Mouse (Mus musculus) cerebellum, adult 18-20 months (tissue): ENCODE measurements around the gene Mfsd2a.
"Not testable (repeated sequence)": the region's sequence is repeated elsewhere in the genome, so short reads cannot be mapped to it uniquely, and the experiment has no call there.

Experiments used
- DNase-seq, 2 experiments: peaks; one replicate each; pipeline ENCODE4 v3.0.0; 2021

Gene Mfsd2a

GRCm38 (mm10) chr4:122961100-122961567 lies at the start of gene Mfsd2a:
TSS of gene Mfsd2a (minus strand) at chr4:122961188.
- DNase-seq: peak; percentile 25 to 40

- DNase-seq: no peak
These were observed 44.3 kb upstream of the Mfsd2a start for GRCm38 (mm10) chr4:123005054-123005966.

GRCm38 (mm10) chr4:123000617-123001342 lies 39.8 kb upstream of the Mfsd2a start:
- DNase-seq: no peak

- no peak for DNase-seq
These were observed 39.1 kb upstream of the Mfsd2a start for GRCm38 (mm10) chr4:123000130-123000529.

GRCm38 (mm10) chr4:122999263-122999691 lies 38.3 kb upstream of the Mfsd2a start:
- DNase-seq: no peak

- DNase-seq: peak in 1 of 2 experiments; percentile 16
These were observed 37.7 kb upstream of the Mfsd2a start for GRCm38 (mm10) chr4:122998537-122999262.

- DNase-seq: peak in 1 of 2 experiments; percentile 32
These were observed 35.8 kb upstream of the Mfsd2a start for GRCm38 (mm10) chr4:122996618-122997381.

GRCm38 (mm10) chr4:122996221-122996617 lies 35.2 kb upstream of the Mfsd2a start:
- DNase-seq: peak; percentile 14 to 41

- DNase-seq: peak; percentile 89 to 92
These were observed 34.6 kb upstream of the Mfsd2a start, which contains the start of gene Mycl for GRCm38 (mm10) chr4:122995404-122996220. TSS of gene Mycl (plus strand) at chr4:122995652.

- DNase-seq: no peak
These were observed 31.3 kb upstream of the Mfsd2a start for GRCm38 (mm10) chr4:122992276-122992675.

- DNase-seq: no peak
These were observed 30.2 kb upstream of the Mfsd2a start for GRCm38 (mm10) chr4:122991177-122991576.

- not testable (repeated sequence) for DNase-seq
These were observed 27.0 kb upstream of the Mfsd2a start for GRCm38 (mm10) chr4:122988004-122988403.

GRCm38 (mm10) chr4:122987421-122987820 lies 26.4 kb upstream of the Mfsd2a start:
- DNase-seq: no peak

- DNase-seq: peak; percentile 25 to 42
These were observed 24.1 kb upstream of the Mfsd2a start for GRCm38 (mm10) chr4:122985110-122985509.

GRCm38 (mm10) chr4:122983486-122984261 lies 22.7 kb upstream of the Mfsd2a start:
- DNase-seq: no peak

GRCm38 (mm10) chr4:122982537-122982936 lies 21.5 kb upstream of the Mfsd2a start:
- no peak for DNase-seq

GRCm38 (mm10) chr4:122981930-122982329 lies 20.9 kb upstream of the Mfsd2a start:
- no peak for DNase-seq

GRCm38 (mm10) chr4:122981238-122981637 lies 20.2 kb upstream of the Mfsd2a start:
- no peak for DNase-seq

- DNase-seq: no peak
These were observed 19.7 kb upstream of the Mfsd2a start for GRCm38 (mm10) chr4:122980684-122981083.

- DNase-seq: no peak
These were observed 18.8 kb upstream of the Mfsd2a start for GRCm38 (mm10) chr4:122979826-122980225.
